ENCODE assay signal across 13 mouse cellular contexts in genomic region chr2:4142221-4142950, GRCm38 (mm10).
A peak's percentile ranks its signal among the peaks of the same experiment; 100 is the strongest.
DNase-seq lines count a peak whose midpoint lies in the region; ATAC-seq and TF ChIP-seq lines count a peak whose summit lies in the region.
"Had no signal": no experiment of that assay in that cellular context is flagged by ENCODE, and none has a peak within 500 bp of the region (broad histone marks: within the 10 kb centered on the region; RNA-seq: fewer than 3 reads in every experiment).

No protein-coding gene starts in this region.

- H3K4me1 ChIP-seq in forebrain, embryonic 10.5 days = peaks cover 21% of the 10 kb centered on the region
- no peaks in the 10 kb centered on the region; the same call in 1 of the 2 replicates for H3K4me1 ChIP-seq in forebrain, embryonic 11.5 days (replicated peaks; ENCODE audit: control insufficient read depth, insufficient read depth, low read length)
- peaks cover 14% of the 10 kb centered on the region for H3K4me1 ChIP-seq in midbrain, embryonic 10.5 days
- 0 out of 2 replicates have a peak, but pooled peaks cover 4% of the 10 kb centered on the region for H3K4me1 ChIP-seq in midbrain, postnatal 0 days (ENCODE audit: insufficient read depth, low read length)
- peaks cover 10% of the 10 kb centered on the region for H3K4me1 ChIP-seq in hindbrain, embryonic 15.5 days (replicated peaks)
- H3K4me1 ChIP-seq: liver, embryonic 15.5 days had no signal

- H3K4me2 ChIP-seq in forebrain, embryonic 11.5 days (ENCODE audit: low read depth, low read length, severe bottlenecking) = no peak overlapping the region
- no peak overlapping the region for H3K4me2 ChIP-seq in midbrain, postnatal 0 days (ENCODE audit: low read depth, low read length, poor library complexity, severe bottlenecking)
- no peak overlapping the region for H3K4me2 ChIP-seq in hindbrain, embryonic 15.5 days
- H3K4me2 ChIP-seq: heart, embryonic 13.5 days; liver, embryonic 15.5 days had no signal

- H3K36me3 ChIP-seq in forebrain, embryonic 10.5 days (replicated peaks) = no peaks in the 10 kb centered on the region
- H3K36me3 ChIP-seq in forebrain, embryonic 11.5 days (ENCODE audit: control insufficient read depth, insufficient read depth, low read length) = no peaks in the 10 kb centered on the region
- H3K36me3 ChIP-seq in midbrain, embryonic 10.5 days = no peaks in the 10 kb centered on the region
- no peaks in the 10 kb centered on the region for H3K36me3 ChIP-seq in midbrain, postnatal 0 days (ENCODE audit: insufficient read depth, low read length)
- no peaks in the 10 kb centered on the region for H3K36me3 ChIP-seq in hindbrain, embryonic 15.5 days
- H3K36me3 ChIP-seq: heart, embryonic 13.5 days; liver, embryonic 15.5 days had no signal

- H3K4me3 ChIP-seq in forebrain, embryonic 10.5 days = no peak overlapping the region
- H3K4me3 ChIP-seq in forebrain, embryonic 11.5 days (ENCODE audit: low read depth, low read length) = no peak overlapping the region
- H3K4me3 ChIP-seq in midbrain, embryonic 10.5 days = no peak overlapping the region
- H3K4me3 ChIP-seq in midbrain, postnatal 0 days (ENCODE audit: low read depth, low read length) = no peak overlapping the region
- H3K4me3 ChIP-seq in hindbrain, embryonic 15.5 days = no peak overlapping the region
- H3K4me3 ChIP-seq: heart, embryonic 13.5 days; liver, embryonic 15.5 days had no signal

- ATAC-seq in forebrain, embryonic 11.5 days (replicated peaks; ENCODE audit: low FRiP score) = no peak
- no peak for ATAC-seq in midbrain, postnatal 0 days (ENCODE audit: low FRiP score)
- no peak for ATAC-seq in hindbrain, embryonic 15.5 days (ENCODE audit: low FRiP score, low read depth)

- 49% methylated on average over 4 of the region's 4 CpGs for WGBS in forebrain, embryonic 10.5 days
- WGBS in forebrain, embryonic 11.5 days = 50% methylated on average over 4 of the region's 4 CpGs
- 41% methylated on average over 4 of the region's 4 CpGs for WGBS in midbrain, embryonic 10.5 days
- WGBS in midbrain, postnatal 0 days = 29% methylated on average over 4 of the region's 4 CpGs
- 34% methylated on average over 4 of the region's 4 CpGs for WGBS in hindbrain, embryonic 15.5 days

- TF ChIP-seq CTCF in midbrain, postnatal 0 days (IDR thresholded peaks at IDR 0.05) = no peak

- H3K27ac ChIP-seq in forebrain, embryonic 10.5 days = peak overlapping the region; percentile 48; the same call in 1 of the 2 replicates
- H3K27ac ChIP-seq in forebrain, embryonic 11.5 days (ENCODE audit: low read depth, low read length) = no peak overlapping the region
- peak overlapping the region; percentile 61 for H3K27ac ChIP-seq in midbrain, embryonic 10.5 days (replicated peaks)
- no peak overlapping the region for H3K27ac ChIP-seq in midbrain, postnatal 0 days (ENCODE audit: low read depth, low read length)
- peak overlapping the region; percentile 39 for H3K27ac ChIP-seq in hindbrain, embryonic 15.5 days (replicated peaks)
- H3K27ac ChIP-seq: heart, embryonic 13.5 days; liver, embryonic 15.5 days had no signal

- H3K9ac ChIP-seq in forebrain, embryonic 11.5 days (ENCODE audit: low read length) = no peak overlapping the region
- no peak overlapping the region for H3K9ac ChIP-seq in midbrain, postnatal 0 days (replicated peaks; ENCODE audit: low read length, poor library complexity, severe bottlenecking)
- H3K9ac ChIP-seq in hindbrain, embryonic 15.5 days = no peak overlapping the region
- H3K9ac ChIP-seq: heart, embryonic 13.5 days; liver, embryonic 15.5 days had no signal

- no peaks in the 10 kb centered on the region for H3K9me3 ChIP-seq in forebrain, embryonic 10.5 days
- no peaks in the 10 kb centered on the region for H3K9me3 ChIP-seq in forebrain, embryonic 11.5 days (ENCODE audit: control insufficient read depth, low read length)
- H3K9me3 ChIP-seq in midbrain, embryonic 10.5 days (replicated peaks) = no peaks in the 10 kb centered on the region
- H3K9me3 ChIP-seq in midbrain, postnatal 0 days (ENCODE audit: low read length) = no peaks in the 10 kb centered on the region
- H3K9me3 ChIP-seq in hindbrain, embryonic 15.5 days = no peaks in the 10 kb centered on the region
- H3K9me3 ChIP-seq: heart, embryonic 13.5 days; liver, embryonic 15.5 days had no signal

- DNase-seq in forebrain, embryonic 10.5 days (ENCODE audit: extremely low spot score, low spot score) = peak; percentile 17
- no peak for DNase-seq in forebrain, embryonic 11.5 days (ENCODE audit: low spot score)
- DNase-seq in midbrain, embryonic 10.5 days (ENCODE audit: low spot score) = peak; percentile 39
- no peak for DNase-seq in midbrain, postnatal 0 days (ENCODE audit: low spot score)
- no peak for DNase-seq in MN1 (ENCODE audit: low spot score)
- DNase-seq in frontal cortex, postnatal 36 days (ENCODE audit: low spot score in 2 of 2) = no peak
- no peak for DNase-seq in frontal cortex, adult 2 months (ENCODE audit: extremely low spot score in 1 of 2, low spot score in 1 of 2)
- DNase-seq: cerebellum, adult 9-11 months; gastrocnemius, postnatal 14 days; spleen, adult 18-20 months had no signal

- no peaks in the 10 kb centered on the region for H3K27me3 ChIP-seq in forebrain, embryonic 10.5 days (ENCODE audit: poor library complexity, severe bottlenecking)
- no peaks in the 10 kb centered on the region for H3K27me3 ChIP-seq in forebrain, embryonic 11.5 days (ENCODE audit: control insufficient read depth, insufficient read depth, low read length)
- H3K27me3 ChIP-seq in midbrain, embryonic 10.5 days (ENCODE audit: low read depth, poor library complexity, severe bottlenecking) = no peaks in the 10 kb centered on the region
- no peaks in the 10 kb centered on the region for H3K27me3 ChIP-seq in midbrain, postnatal 0 days (ENCODE audit: insufficient read depth, low read length)
- H3K27me3 ChIP-seq in hindbrain, embryonic 15.5 days = no peaks in the 10 kb centered on the region
- H3K27me3 ChIP-seq: heart, embryonic 13.5 days; liver, embryonic 15.5 days had no signal

Comparison
In these comparisons a context has a peak if more than half of its experiments do, and no peak if none do; other contexts are left out.
1. DNase-seq: peak in forebrain, embryonic 10.5 days (single experiment) and midbrain, embryonic 10.5 days (single experiment); none in forebrain, embryonic 11.5 days (single experiment), midbrain, postnatal 0 days (single experiment), MN1 (single experiment), frontal cortex, postnatal 36 days (0 of 2) and frontal cortex, adult 2 months (0 of 2).
2. H3K27ac ChIP-seq: peak in forebrain, embryonic 10.5 days (single experiment), midbrain, embryonic 10.5 days (single experiment) and hindbrain, embryonic 15.5 days (single experiment); none in forebrain, embryonic 11.5 days (single experiment) and midbrain, postnatal 0 days (single experiment).